Mouse (Mus musculus) ES-Bruce4 (cell line): Measurements from ENCODE around the gene 1700024P04Rik.

Source experiments
- CTCF ChIP-seq: IDR thresholded peaks from one replicate; pipeline ENCODE4 v1.8.1; 2011; ENCODE audit warnings: low read depth, low read length
- EP300 ChIP-seq: IDR thresholded peaks from 2 replicates; pipeline ENCODE4 v1.6.1; 2011; ENCODE audit warnings: low read depth, low read length; ENCODE audit not compliant: insufficient read depth
- POLR2A ChIP-seq: IDR thresholded peaks from one replicate; pipeline ENCODE4 v1.8.1; 2011; ENCODE audit warnings: low read length; ENCODE audit not compliant: insufficient read depth

GRCm38 (mm10) chr13:98942360-98942759 is 42.0 kb downstream of the 1700024P04Rik start:
- TF ChIP-seq CTCF (no peak), EP300 (no peak), POLR2A (no peak)
